Mouse (Mus musculus) lung, postnatal 0 days (tissue): ENCODE results near the gene Ermn.

ENCODE experiments used
- CTCF ChIP-seq: IDR thresholded peaks from 2 replicates; pipeline ENCODE4 v1.5.1; 2016; ENCODE audit warnings: antibody characterized with exemption, mild to moderate bottlenecking
- EP300 ChIP-seq: IDR thresholded peaks from 2 replicates; pipeline ENCODE4 v1.6.1; 2016; ENCODE audit warnings: antibody characterized with exemption, mild to moderate bottlenecking, control low read depth

- TF ChIP-seq CTCF: no peak
- no peak for TF ChIP-seq EP300
These were observed 33.8 kb upstream of the Ermn start for GRCm38 (mm10) chr2:58086420-58086819.
